7 mouse cellular contexts compared by ENCODE assay signal in genomic region chr4:128737137-128737589, GRCm38 (mm10). TPM values are rescaled to one million over a fixed set of nuclear protein-coding genes. Genes with fewer than 3 reads are reported as not detected.
A peak's percentile ranks its signal among the peaks of the same experiment; 100 is the strongest.
DNase-seq lines count a peak whose midpoint lies in the region; ATAC-seq and TF ChIP-seq lines count a peak whose summit lies in the region.

No protein-coding gene starts in this region.

- H3K9me3 ChIP-seq in lung, embryonic 14.5 days (ENCODE audit: low read depth, low read length), result no peaks in the 10 kb centered on the region
- H3K9me3 ChIP-seq in embryonic facial prominence, embryonic 11.5 days (replicated peaks; ENCODE audit: control insufficient read depth, low read length), result no peaks in the 10 kb centered on the region
- no peaks in the 10 kb centered on the region for H3K9me3 ChIP-seq in intestine, embryonic 16.5 days (ENCODE audit: control insufficient read depth, low read length)
- no peaks in the 10 kb centered on the region for H3K9me3 ChIP-seq in stomach, embryonic 15.5 days

- H3K4me2 ChIP-seq in lung, embryonic 14.5 days, result peak overlapping the region; percentile 35
- H3K4me2 ChIP-seq in embryonic facial prominence, embryonic 11.5 days (ENCODE audit: low read depth, low read length), result no peak overlapping the region
- no peak overlapping the region for H3K4me2 ChIP-seq in intestine, embryonic 16.5 days (ENCODE audit: low read depth, low read length)
- H3K4me2 ChIP-seq in stomach, embryonic 15.5 days, result peak overlapping the region; percentile 27; the same call in 1 of the 2 replicates

- no peak for ATAC-seq in lung, embryonic 14.5 days (ENCODE audit: insufficient read depth)
- ATAC-seq in embryonic facial prominence, embryonic 11.5 days (replicated peaks; ENCODE audit: insufficient number of reproducible peaks, low FRiP score, low TSS enrichment, low read depth), result peak; percentile 61; the same call in 1 of the 2 replicates
- no peak for ATAC-seq in intestine, embryonic 16.5 days
- peak; percentile 11; the same call in 1 of the 2 replicates for ATAC-seq in stomach, embryonic 15.5 days (ENCODE audit: insufficient read depth, low FRiP score, low read depth)

- H3K36me3 ChIP-seq in lung, embryonic 14.5 days (ENCODE audit: insufficient read depth), result peaks cover 37% of the 10 kb centered on the region
- no peaks in the 10 kb centered on the region; the same call in 1 of the 2 replicates for H3K36me3 ChIP-seq in embryonic facial prominence, embryonic 11.5 days (replicated peaks; ENCODE audit: control insufficient read depth, insufficient read depth, low read depth, low read length)
- no peaks in the 10 kb centered on the region for H3K36me3 ChIP-seq in intestine, embryonic 16.5 days (ENCODE audit: control insufficient read depth, insufficient read depth, low read length)
- H3K36me3 ChIP-seq in stomach, embryonic 15.5 days, result no peaks in the 10 kb centered on the region

- H3K9ac ChIP-seq in lung, embryonic 14.5 days, result peak overlapping the region; percentile 2; the same call in 1 of the 2 replicates
- peak overlapping the region; percentile 35; the same call in 1 of the 2 replicates for H3K9ac ChIP-seq in embryonic facial prominence, embryonic 11.5 days (replicated peaks; ENCODE audit: low read length)
- H3K9ac ChIP-seq in intestine, embryonic 16.5 days (ENCODE audit: low read depth, low read length), result 0 out of 2 replicates have a peak overlapping the region, but pooled peaks have one; percentile 4
- H3K9ac ChIP-seq in stomach, embryonic 15.5 days, result no peak overlapping the region

- H3K27me3 ChIP-seq in lung, embryonic 14.5 days (ENCODE audit: insufficient read depth, low read length), result no peaks in the 10 kb centered on the region
- H3K27me3 ChIP-seq in embryonic facial prominence, embryonic 11.5 days (ENCODE audit: control insufficient read depth, insufficient read depth, low read length), result no peaks in the 10 kb centered on the region
- no peaks in the 10 kb centered on the region for H3K27me3 ChIP-seq in intestine, embryonic 16.5 days (replicated peaks; ENCODE audit: control insufficient read depth, insufficient read depth, low read length)
- H3K27me3 ChIP-seq in stomach, embryonic 15.5 days (replicated peaks), result no peaks in the 10 kb centered on the region

- H3K4me3 ChIP-seq in lung, embryonic 14.5 days (ENCODE audit: low read depth, low read length), result no peak overlapping the region
- no peak overlapping the region for H3K4me3 ChIP-seq in embryonic facial prominence, embryonic 11.5 days (ENCODE audit: low read depth, low read length)
- no peak overlapping the region for H3K4me3 ChIP-seq in intestine, embryonic 16.5 days (ENCODE audit: low read length)
- H3K4me3 ChIP-seq in stomach, embryonic 15.5 days (replicated peaks), result no peak overlapping the region

- TF ChIP-seq CTCF in lung, embryonic 14.5 days (IDR thresholded peaks at IDR 0.05; ENCODE audit: low read depth), result no peak

- peaks cover 43% of the 10 kb centered on the region for H3K4me1 ChIP-seq in lung, embryonic 14.5 days (ENCODE audit: insufficient read depth)
- peaks cover 19% of the 10 kb centered on the region for H3K4me1 ChIP-seq in embryonic facial prominence, embryonic 11.5 days (ENCODE audit: control insufficient read depth, insufficient read depth, low read length)
- H3K4me1 ChIP-seq in intestine, embryonic 16.5 days (ENCODE audit: control insufficient read depth, insufficient read depth, low read length), result peaks cover 65% of the 10 kb centered on the region
- H3K4me1 ChIP-seq in stomach, embryonic 15.5 days, result peaks cover 62% of the 10 kb centered on the region

- 32% methylated on average over 6 of the region's 6 CpGs for WGBS in lung, embryonic 14.5 days
- 26% methylated on average over 6 of the region's 6 CpGs for WGBS in embryonic facial prominence, embryonic 11.5 days
- WGBS in intestine, embryonic 16.5 days, result 35% methylated on average over 6 of the region's 6 CpGs
- WGBS in stomach, embryonic 15.5 days, result 35% methylated on average over 6 of the region's 6 CpGs

- DNase-seq in lung, embryonic 14.5 days, result peak; percentile 37
- no peak for DNase-seq in lung, postnatal 36 days
- peak; percentile 76 for DNase-seq in embryonic facial prominence, embryonic 11.5 days (ENCODE audit: low spot score)
- DNase-seq in urinary bladder, adult 18-20 months (ENCODE audit: low spot score in 2 of 2), result no peak
- DNase-seq in adrenal gland, adult 8-10 months, result no peak

- peak overlapping the region; percentile 91 for H3K27ac ChIP-seq in lung, embryonic 14.5 days (ENCODE audit: low read depth)
- H3K27ac ChIP-seq in embryonic facial prominence, embryonic 11.5 days (replicated peaks; ENCODE audit: low read depth, low read length), result peak overlapping the region; percentile 22; the same call in 1 of the 2 replicates
- peak overlapping the region; percentile 38 for H3K27ac ChIP-seq in intestine, embryonic 16.5 days (ENCODE audit: low read length)
- H3K27ac ChIP-seq in stomach, embryonic 15.5 days, result peak overlapping the region; percentile 85

RNA-seq across cellular contexts. Expression of gene A3galt2, which starts 18.0 kb away (rescaled TPM):
- 0.17 and 0.30 TPM in 2 replicates for polyA plus RNA-seq in lung, embryonic 14.5 days (2014; fragmentation: Nextera tagmentation; extraction: Ambion mirVana)
- 0.11 and 0.18 TPM in 2 replicates for polyA plus RNA-seq in embryonic facial prominence, embryonic 11.5 days (2014; fragmentation: Nextera tagmentation; extraction: Ambion mirVana)
- 0.07 and 0.09 TPM in 2 replicates for polyA plus RNA-seq in intestine, embryonic 16.5 days (2015; fragmentation: Nextera tagmentation; extraction: Ambion mirVana)
- 0.09 and 0.14 TPM in 2 replicates for polyA plus RNA-seq in stomach, embryonic 15.5 days (2015; fragmentation: Nextera tagmentation; extraction: Ambion mirVana)
- total RNA-seq in adrenal gland, adult 8-10 months (2022), result under 1 TPM; 0.14 to 0.34 (median 0.15) TPM

Comparison
In these comparisons a context has a peak if more than half of its experiments do, and no peak if none do; other contexts are left out.
1. DNase-seq: peak in lung, embryonic 14.5 days (single experiment) and embryonic facial prominence, embryonic 11.5 days (single experiment); none in lung, postnatal 36 days (single experiment), urinary bladder, adult 18-20 months (0 of 2) and adrenal gland, adult 8-10 months (single experiment).
2. ATAC-seq: peak in embryonic facial prominence, embryonic 11.5 days (single experiment) and stomach, embryonic 15.5 days (single experiment); none in lung, embryonic 14.5 days (single experiment) and intestine, embryonic 16.5 days (single experiment).
3. H3K27ac ChIP-seq: peak in every context shown above with its lines; median percentile 91 in lung, embryonic 14.5 days; 85 in stomach, embryonic 15.5 days; 38 in intestine, embryonic 16.5 days; 22 in embryonic facial prominence, embryonic 11.5 days.
4. H3K4me2 ChIP-seq: peak in lung, embryonic 14.5 days (single experiment) and stomach, embryonic 15.5 days (single experiment); none in embryonic facial prominence, embryonic 11.5 days (single experiment) and intestine, embryonic 16.5 days (single experiment).